Mouse (Mus musculus): ENCODE data around the gene Dxo. TPM values are rescaled to one million over a fixed set of nuclear protein-coding genes. Genes with fewer than 3 reads are reported as not detected.

The Dxo gene
- polyA plus RNA-seq, 1 experiment from 2014 or later: 70.8 TPM

DNA sequence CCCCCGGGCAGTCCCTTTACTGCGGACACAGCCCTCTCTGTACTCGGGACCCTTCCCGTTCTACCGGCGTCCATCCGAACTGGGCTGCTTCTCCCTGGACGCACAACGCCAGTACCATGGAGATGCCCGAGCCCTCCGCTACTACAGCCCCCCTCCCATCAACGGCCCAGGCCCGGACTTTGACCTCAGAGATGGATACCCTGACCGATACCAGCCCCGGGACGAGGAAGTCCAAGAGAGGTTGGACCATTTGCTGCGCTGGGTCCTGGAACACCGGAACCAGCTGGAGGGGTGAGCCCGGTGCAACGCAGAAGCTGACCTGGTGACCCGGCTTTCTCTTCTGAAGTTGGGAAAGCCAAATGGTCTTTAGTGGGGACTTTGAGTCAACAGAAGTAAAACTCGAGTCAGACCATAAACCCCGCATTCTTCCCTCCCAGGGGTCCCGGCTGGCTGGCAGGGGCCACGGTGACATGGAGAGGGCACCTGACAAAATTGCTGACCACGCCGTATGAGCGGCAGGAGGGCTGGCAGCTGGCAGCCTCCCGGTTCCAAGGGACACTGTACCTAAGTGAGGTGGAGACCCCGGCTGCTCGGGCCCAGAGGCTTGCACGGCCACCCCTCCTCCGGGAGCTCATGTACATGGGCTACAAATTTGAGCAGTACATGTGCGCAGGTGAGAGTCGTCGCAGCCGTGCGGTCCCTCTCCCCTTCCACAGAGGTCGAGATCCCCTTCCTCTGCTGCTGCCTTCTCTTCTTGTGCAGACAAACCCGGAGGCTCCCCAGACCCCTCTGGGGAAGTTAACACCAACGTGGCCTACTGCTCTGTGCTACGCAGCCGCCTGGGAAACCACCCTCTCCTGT, 875 bp downstream of the Dxo start:
- peak overlapping the region; percentile 64; the same call in 1 of the 2 replicates for H3K27ac ChIP-seq
- H3K4me3 ChIP-seq (replicated peaks): peak overlapping the region; percentile 79
- H3K9ac ChIP-seq (replicated peaks): peak overlapping the region; percentile 79
- peak overlapping the region; percentile 99 for H3K4me2 ChIP-seq
- H3K9me3 ChIP-seq: no peaks in the 10 kb centered on the region
- peaks cover 28% of the 10 kb centered on the region for H3K4me1 ChIP-seq (replicated peaks)
- ATAC-seq (ENCODE audit: insufficient number of reproducible peaks, insufficient read depth, low FRiP score, low TSS enrichment, low read depth): 0 out of 2 replicates have a peak, but pooled peaks have one; percentile 15
- no peaks in the 10 kb centered on the region for H3K27me3 ChIP-seq
- 35% methylated on average over 43 of the region's 43 CpGs for WGBS
- H3K36me3 ChIP-seq: peaks cover 61% of the 10 kb centered on the region

DNA sequence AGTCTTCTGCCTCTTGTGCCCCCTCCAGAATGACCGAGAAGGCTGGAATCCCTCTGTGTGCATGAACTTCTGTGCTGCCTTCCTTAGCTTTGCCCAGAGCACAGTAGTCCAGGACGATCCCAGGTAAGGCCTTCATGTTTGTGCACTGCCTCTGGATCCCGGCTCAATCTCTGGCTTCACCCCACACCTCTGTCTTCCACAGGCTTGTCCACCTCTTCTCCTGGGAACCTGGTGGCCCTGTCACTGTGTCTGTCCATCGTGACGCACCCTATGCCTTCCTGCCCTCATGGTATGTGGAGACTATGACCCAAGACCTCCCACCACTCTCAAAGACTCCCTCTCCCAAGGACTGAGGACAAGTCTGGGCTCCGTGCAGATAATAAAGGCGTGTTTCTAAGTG, 2.0 kb downstream of the Dxo start:
- no peaks in the 10 kb centered on the region for H3K9me3 ChIP-seq
- no peak overlapping the region for H3K9ac ChIP-seq (replicated peaks)
- H3K4me2 ChIP-seq: peak overlapping the region; percentile 99
- no peaks in the 10 kb centered on the region for H3K27me3 ChIP-seq
- H3K4me1 ChIP-seq (replicated peaks): peaks cover 28% of the 10 kb centered on the region
- H3K4me3 ChIP-seq (replicated peaks): peak overlapping the region; percentile 79; the same call in 1 of the 2 replicates
- H3K36me3 ChIP-seq: peaks cover 62% of the 10 kb centered on the region
- no peak overlapping the region for H3K27ac ChIP-seq
- ATAC-seq (ENCODE audit: insufficient number of reproducible peaks, insufficient read depth, low FRiP score, low TSS enrichment, low read depth): no peak
- WGBS: 92% methylated on average over 7 of the region's 7 CpGs

DNA sequence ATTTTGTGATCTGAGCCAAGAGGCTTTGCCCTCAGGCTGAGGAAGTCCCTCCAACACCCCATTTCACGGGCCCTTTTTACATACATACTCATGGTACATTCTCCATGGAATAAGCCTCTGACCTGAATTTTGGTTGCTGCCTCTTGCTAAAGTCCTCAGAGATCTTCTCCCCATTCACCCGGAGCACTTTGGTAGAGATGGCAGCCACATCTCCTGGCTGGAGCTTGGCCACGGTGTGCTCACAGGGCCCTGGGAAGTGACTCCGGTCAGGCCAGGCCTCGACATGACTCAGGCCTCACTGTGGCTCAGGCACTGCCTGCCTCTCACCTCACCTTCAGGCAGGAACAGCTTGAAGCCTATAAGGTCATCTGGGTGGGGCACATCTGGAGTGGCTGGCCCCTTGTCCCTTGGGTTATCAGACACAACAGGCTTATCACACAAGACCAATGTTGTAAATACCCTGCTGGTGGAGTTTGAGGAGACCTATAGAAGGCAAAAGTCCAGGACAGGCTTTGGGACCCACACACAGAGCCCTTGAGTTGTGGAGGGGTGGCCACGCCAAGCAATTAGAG, 4.0 kb downstream of the Dxo start:
- ATAC-seq (ENCODE audit: insufficient number of reproducible peaks, insufficient read depth, low FRiP score, low TSS enrichment, low read depth): no peak
- Histone ChIP-seq H3K4me3 (replicated peaks) (no peak overlapping the region), H3K27ac (no peak overlapping the region), H3K9ac (replicated peaks) (no peak overlapping the region), H3K9me3 (no peaks in the 10 kb centered on the region), H3K36me3 (peaks cover 79% of the 10 kb centered on the region), H3K4me1 (replicated peaks) (peaks cover 23% of the 10 kb centered on the region), H3K27me3 (no peaks in the 10 kb centered on the region), H3K4me2 (no peak overlapping the region)
- WGBS: 85% methylated on average over 6 of the region's 6 CpGs

DNA sequence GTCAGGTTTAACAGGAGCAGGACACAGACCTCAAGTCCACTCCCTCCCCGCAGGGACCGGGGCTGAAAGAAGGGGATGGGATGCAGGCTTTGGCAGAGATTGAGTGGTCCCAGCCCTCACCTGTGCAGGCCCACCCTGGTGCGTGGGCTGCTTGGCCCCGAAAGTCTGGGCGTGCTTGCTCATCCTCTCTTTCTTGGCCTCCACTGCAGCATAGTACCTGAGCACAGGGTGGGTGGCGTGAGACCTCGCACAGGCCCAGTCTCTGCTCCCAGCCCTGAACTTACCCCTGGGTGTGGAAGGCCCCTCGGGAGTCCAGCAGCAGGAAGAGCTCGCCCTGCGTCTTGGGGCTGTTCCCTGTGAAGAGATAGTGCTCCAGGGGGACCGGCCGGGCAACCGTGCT, 8.1 kb downstream of the Dxo start:
- Histone ChIP-seq H3K36me3 (peaks cover 84% of the 10 kb centered on the region), H3K4me1 (replicated peaks) (peaks cover 6% of the 10 kb centered on the region; the same call in 1 of the 2 replicates), H3K4me2 (no peak overlapping the region), H3K27ac (no peak overlapping the region), H3K4me3 (replicated peaks) (no peak overlapping the region), H3K27me3 (no peaks in the 10 kb centered on the region), H3K9me3 (no peaks in the 10 kb centered on the region), H3K9ac (replicated peaks) (no peak overlapping the region)
- 90% methylated on average over 13 of the region's 13 CpGs for WGBS
- ATAC-seq (ENCODE audit: insufficient number of reproducible peaks, insufficient read depth, low FRiP score, low TSS enrichment, low read depth): no peak

DNA sequence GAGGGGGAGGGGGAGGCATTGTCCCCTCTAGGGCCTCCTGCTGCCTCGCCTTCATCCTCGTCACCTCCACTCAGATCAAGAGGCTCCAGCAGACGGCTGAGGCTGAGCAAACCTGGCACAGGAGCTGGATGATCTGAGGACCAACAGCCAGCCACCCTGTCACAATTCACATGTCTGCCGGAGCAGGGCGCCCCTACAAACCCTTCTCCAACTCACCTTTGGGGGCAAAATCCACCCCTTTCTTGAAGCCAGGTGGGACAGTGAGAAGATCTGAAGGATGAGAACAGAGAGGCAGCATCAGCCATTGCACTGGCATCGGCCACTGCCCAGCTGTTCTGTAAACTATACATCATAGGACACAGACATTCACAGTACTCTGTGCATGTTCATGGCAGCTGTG, 10.4 kb downstream of the Dxo start:
- peaks cover 69% of the 10 kb centered on the region for H3K36me3 ChIP-seq
- H3K4me2 ChIP-seq: no peak overlapping the region
- H3K9ac ChIP-seq (replicated peaks): no peak overlapping the region
- H3K27me3 ChIP-seq: no peaks in the 10 kb centered on the region
- no peak overlapping the region for H3K27ac ChIP-seq
- H3K9me3 ChIP-seq: no peaks in the 10 kb centered on the region
- 85% methylated on average over 6 of the region's 6 CpGs for WGBS
- no peak for ATAC-seq (ENCODE audit: insufficient number of reproducible peaks, insufficient read depth, low FRiP score, low TSS enrichment, low read depth)
- no peak overlapping the region for H3K4me3 ChIP-seq (replicated peaks)
- H3K4me1 ChIP-seq (replicated peaks): peaks cover 17% of the 10 kb centered on the region

DNA sequence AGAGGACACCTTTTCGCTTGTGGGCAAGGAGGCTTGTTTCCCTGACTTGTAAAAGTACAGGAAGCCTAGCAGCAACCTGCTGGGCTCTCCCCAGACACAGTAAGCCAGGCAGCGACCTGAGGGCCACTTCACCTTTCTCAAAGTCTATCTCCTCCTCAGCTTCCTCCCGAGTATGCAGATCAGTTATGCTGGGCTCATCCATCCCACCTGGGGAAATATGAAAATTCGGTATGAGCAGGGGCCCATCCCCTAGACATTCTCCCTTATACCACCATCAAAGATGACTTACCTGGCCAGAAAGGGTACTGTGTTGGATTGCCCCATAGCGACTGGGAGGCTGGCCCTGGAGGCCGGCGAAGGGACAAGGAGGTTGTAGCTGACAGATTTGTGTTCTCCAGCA, 10.8 kb downstream of the Dxo start:
- Histone ChIP-seq H3K9ac (replicated peaks) (no peak overlapping the region), H3K27me3 (no peaks in the 10 kb centered on the region), H3K4me1 (replicated peaks) (peaks cover 17% of the 10 kb centered on the region), H3K4me3 (replicated peaks) (no peak overlapping the region), H3K36me3 (peaks cover 69% of the 10 kb centered on the region), H3K4me2 (no peak overlapping the region), H3K9me3 (no peaks in the 10 kb centered on the region), H3K27ac (no peak overlapping the region)
- WGBS: 93% methylated on average over 7 of the region's 7 CpGs
- no peak for ATAC-seq (ENCODE audit: insufficient number of reproducible peaks, insufficient read depth, low FRiP score, low TSS enrichment, low read depth)

DNA sequence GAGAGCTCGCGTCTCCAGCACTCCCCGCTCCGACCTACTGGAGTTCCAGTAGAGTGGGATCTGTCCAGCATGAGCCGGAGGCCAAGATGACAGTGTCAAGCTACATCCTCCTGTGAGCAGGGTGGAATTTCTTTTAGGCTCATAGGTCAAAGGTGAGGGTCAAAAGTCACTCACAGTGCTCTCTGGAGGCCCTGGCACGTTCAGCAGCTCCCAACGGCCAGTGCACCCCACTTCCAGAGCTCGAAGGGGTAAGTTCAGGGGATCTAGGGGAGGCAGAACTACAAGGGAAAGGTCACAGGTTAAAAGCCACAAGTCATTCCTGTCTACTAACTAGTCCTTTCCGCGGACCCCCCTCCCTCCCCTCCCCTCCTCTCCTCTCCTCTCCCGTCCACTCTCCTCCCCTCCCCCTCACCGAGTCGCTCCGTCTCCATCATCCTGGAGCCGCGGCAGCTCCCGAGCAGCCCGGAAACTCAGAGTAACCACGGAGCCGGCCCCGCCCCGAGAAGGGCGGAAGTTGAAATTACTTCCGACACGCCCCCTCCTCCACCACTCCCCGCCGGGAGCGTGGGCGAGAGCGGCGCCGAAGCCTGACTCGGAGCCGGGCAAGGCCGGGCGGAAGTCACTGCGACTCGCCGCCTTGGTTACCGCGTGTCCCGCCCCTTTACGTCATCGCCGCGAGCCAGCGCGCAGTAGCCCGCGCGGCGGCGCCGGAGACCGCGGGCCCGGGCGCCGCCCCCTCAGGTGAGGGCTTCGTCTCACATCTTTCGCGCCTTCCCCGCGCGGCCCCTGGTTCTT, 13.1 kb downstream of the Dxo start, which contains the start of the genes Skiv2l and Nelfe:
Skiv2l (minus strand) TSS at position 489 of the 795 bp plus-strand sequence.
Nelfe (plus strand) TSS at position 670 of the 795 bp plus-strand sequence.
- Histone ChIP-seq H3K9ac (replicated peaks) (peak within 1 kb of the TSS; percentile 83), H3K4me2 (peak within 1 kb of the TSS; percentile 84), H3K4me3 (replicated peaks) (peak within 1 kb of the TSS; percentile 93), H3K27me3 (no peaks in the 10 kb centered on the region), H3K4me1 (replicated peaks) (peaks cover 17% of the 10 kb centered on the region), H3K27ac (peak within 1 kb of the TSS; percentile 36; the same call in 1 of the 2 replicates), H3K9me3 (no peaks in the 10 kb centered on the region), H3K36me3 (peaks cover 70% of the 10 kb centered on the region)
- ATAC-seq (ENCODE audit: insufficient number of reproducible peaks, insufficient read depth, low FRiP score, low TSS enrichment, low read depth): peak; percentile 93
- under 1% methylated on average over 54 of the region's 65 CpGs for WGBS

DNA sequence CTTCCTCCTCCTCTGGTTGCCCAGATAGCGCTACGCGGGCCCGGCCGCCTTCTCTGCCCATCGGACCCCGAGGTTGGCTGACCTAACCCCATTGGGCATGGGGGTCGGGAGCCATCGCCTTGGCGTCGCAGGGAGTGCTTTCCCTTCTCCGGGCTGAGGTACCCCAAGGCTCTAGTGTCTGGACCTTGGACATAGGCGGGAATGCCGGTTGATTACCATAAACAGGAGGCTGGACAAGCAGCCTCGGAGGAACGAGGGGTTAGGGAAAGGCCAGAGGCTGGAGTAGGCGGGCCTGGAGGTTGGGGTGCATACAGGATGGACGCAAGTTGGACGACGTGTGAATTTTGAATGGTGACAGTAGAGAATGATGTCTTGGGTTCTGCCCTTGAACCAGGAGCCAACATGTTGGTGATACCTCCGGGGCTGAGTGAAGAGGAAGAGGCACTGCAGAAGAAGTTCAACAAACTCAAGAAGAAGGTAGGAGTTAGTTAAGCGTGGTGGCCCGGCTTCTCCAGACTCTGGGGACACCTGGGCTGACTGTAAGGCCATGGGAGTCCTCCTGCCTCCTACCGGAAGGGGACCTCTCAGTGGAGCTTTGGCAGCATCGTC, 13.8 kb downstream of the Dxo start:
- WGBS: under 1% methylated on average over 25 of the region's 25 CpGs
- Histone ChIP-seq H3K9ac (replicated peaks) (peak overlapping the region; percentile 83), H3K4me2 (peak overlapping the region; percentile 84), H3K27ac (peak overlapping the region; percentile 36; the same call in 1 of the 2 replicates), H3K9me3 (no peaks in the 10 kb centered on the region), H3K27me3 (no peaks in the 10 kb centered on the region), H3K4me1 (replicated peaks) (peaks cover 17% of the 10 kb centered on the region), H3K36me3 (peaks cover 69% of the 10 kb centered on the region), H3K4me3 (replicated peaks) (peak overlapping the region; percentile 93)
- peak; percentile 44; the same call in 1 of the 2 replicates for ATAC-seq (ENCODE audit: insufficient number of reproducible peaks, insufficient read depth, low FRiP score, low TSS enrichment, low read depth)

DNA sequence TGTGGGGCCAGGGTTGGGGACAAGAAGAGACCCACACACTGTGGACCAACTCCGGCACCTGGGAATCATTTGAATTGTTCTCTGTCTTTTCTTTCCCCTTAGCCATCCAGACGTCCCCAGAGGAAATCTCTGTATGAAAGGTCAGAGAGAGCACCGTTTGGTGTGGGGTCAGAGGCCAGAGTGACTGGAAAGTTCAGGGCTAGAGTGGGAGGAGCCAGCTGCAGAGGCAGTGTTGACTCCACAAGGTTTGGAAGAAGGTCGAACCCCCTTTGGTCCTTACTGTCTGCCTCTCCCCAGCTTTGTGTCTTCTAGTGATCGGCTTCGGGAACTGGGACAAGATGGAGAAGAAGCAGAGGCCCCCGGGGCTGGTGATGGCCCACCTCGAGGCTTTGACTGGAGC, 16.7 kb downstream of the Dxo start:
- Histone ChIP-seq H3K9me3 (no peaks in the 10 kb centered on the region), H3K27me3 (no peaks in the 10 kb centered on the region), H3K4me1 (replicated peaks) (peaks cover 17% of the 10 kb centered on the region), H3K36me3 (peaks cover 70% of the 10 kb centered on the region), H3K4me3 (replicated peaks) (no peak overlapping the region), H3K4me2 (no peak overlapping the region), H3K27ac (no peak overlapping the region), H3K9ac (replicated peaks) (no peak overlapping the region)
- 76% methylated on average over 8 of the region's 8 CpGs for WGBS
- no peak for ATAC-seq (ENCODE audit: insufficient number of reproducible peaks, insufficient read depth, low FRiP score, low TSS enrichment, low read depth)

DNA sequence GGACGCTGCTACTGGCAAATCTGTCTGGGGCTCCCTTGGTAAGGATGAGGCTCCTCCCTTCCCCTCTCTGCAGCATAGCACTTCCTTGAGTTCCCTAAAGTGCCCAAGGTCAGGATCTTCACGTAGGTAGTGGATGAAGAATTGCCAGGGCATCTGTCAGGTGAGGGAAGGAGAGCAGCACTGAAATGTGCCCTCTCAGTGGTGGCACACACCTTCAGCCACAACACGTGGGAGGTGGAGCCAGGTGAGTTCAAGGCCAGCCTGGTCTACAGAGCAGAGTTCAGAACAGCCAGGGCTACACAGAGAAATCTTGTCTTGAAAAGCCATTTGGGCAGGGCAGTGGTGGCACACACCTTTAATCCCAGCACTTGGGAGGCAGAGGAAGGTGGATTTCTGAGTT, 17.9 kb downstream of the Dxo start:
- H3K27ac ChIP-seq: no peak overlapping the region
- peaks cover 12% of the 10 kb centered on the region for H3K4me1 ChIP-seq (replicated peaks)
- ATAC-seq (ENCODE audit: insufficient number of reproducible peaks, insufficient read depth, low FRiP score, low TSS enrichment, low read depth): no peak
- H3K4me2 ChIP-seq: no peak overlapping the region
- no peak overlapping the region for H3K4me3 ChIP-seq (replicated peaks)
- no peaks in the 10 kb centered on the region for H3K9me3 ChIP-seq
- H3K9ac ChIP-seq (replicated peaks): no peak overlapping the region
- no peaks in the 10 kb centered on the region for H3K27me3 ChIP-seq
- 76% methylated on average over 3 of the region's 3 CpGs for WGBS
- H3K36me3 ChIP-seq: peaks cover 70% of the 10 kb centered on the region
